Mouse (Mus musculus) hindlimb bud, embryonic 11.5 days (tissue): Measurements from ENCODE around the gene Tbc1d5.

Experiments
- DNase-seq: peaks from one replicate; pipeline ENCODE4 v3.0.0-alpha.2; 2012; ENCODE audit warnings: low read depth, low spot score; ENCODE audit errors: extremely low spot score

Gene Tbc1d5

DNA sequence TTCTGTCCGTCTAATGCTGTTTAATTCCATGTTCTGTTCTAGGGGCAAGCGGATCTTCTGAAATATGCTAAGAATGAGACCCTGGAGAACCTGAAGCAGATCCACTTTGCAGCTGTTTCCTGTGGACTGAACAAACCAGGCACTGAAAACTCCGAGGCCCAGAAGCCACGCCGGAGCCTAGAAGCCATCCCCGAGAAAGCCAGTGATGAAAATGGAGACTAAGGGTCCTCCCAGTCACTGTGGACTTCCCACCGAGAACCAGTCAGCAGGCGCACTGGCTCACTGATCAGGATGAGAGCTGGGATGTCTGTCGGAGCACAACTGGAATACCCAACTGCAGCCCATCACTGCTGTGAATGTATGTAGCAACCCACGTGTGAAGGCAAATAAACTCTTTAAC lies 491.5 kb downstream of the Tbc1d5 start:
- no peak for DNase-seq

GRCm38 (mm10) chr17:50684960-50685645 lies 494.0 kb downstream of the Tbc1d5 start:
- no peak for DNase-seq
